Mouse (Mus musculus) intestine, embryonic 15.5 days (tissue): ENCODE results near the gene Slc43a3. TPM values are rescaled to one million over a fixed set of nuclear protein-coding genes. Genes with fewer than 3 reads are reported as not detected.

Experiments used
- ATAC-seq: fragments of 200-750 bp; cut with Nextera tagmentation; 2 replicates; pipeline ENCODE4 v1.8.0; 2017; ENCODE audit warnings: moderate TSS enrichment, moderate library complexity
- H3K27ac ChIP-seq: fragments of 300-500 bp; sonication (generic); 2 replicates; pipeline ENCODE4 v1.5.1; 2015; ENCODE audit warnings: mild to moderate bottlenecking, inconsistent platforms
- H3K27me3 ChIP-seq: fragments of 300-500 bp; sonication (generic); replicated peaks from 2 replicates; pipeline ENCODE4 v1.6.1; 2015; ENCODE audit warnings: inconsistent platforms
- H3K36me3 ChIP-seq: fragments of 300-500 bp; sonication (generic); 2 replicates; pipeline ENCODE4 v1.6.1; 2015; ENCODE audit warnings: inconsistent platforms
- H3K4me1 ChIP-seq: fragments of 300-500 bp; sonication (generic); replicated peaks from 2 replicates; pipeline ENCODE4 v1.6.1; 2015; ENCODE audit warnings: inconsistent platforms
- H3K4me2 ChIP-seq: fragments of 300-500 bp; sonication (generic); replicated peaks from 2 replicates; pipeline ENCODE4 v1.6.1; 2015; ENCODE audit warnings: mild to moderate bottlenecking, inconsistent platforms
- H3K4me3 ChIP-seq: fragments of 300-500 bp; sonication (generic); replicated peaks from 2 replicates; pipeline ENCODE4 v1.5.1; 2015; ENCODE audit warnings: inconsistent platforms
- H3K9ac ChIP-seq: fragments of 300-500 bp; sonication (generic); 2 replicates; pipeline ENCODE4 v1.6.1; 2015; ENCODE audit warnings: inconsistent platforms
- H3K9me3 ChIP-seq: fragments of 300-500 bp; sonication (generic); 2 replicates; pipeline ENCODE4 v1.6.1; 2016; ENCODE audit warnings: inconsistent platforms
- WGBS: fragments of 180-500 bp; shearing (Covaris S2); methylation state at CpG from one replicate; pipeline ENCODE4 v1.1.7; 2015; 5-methylcytosine and 5-hydroxymethylcytosine counted together
- polyA plus RNA-seq: library from polyadenylated mRNA; unstranded; fragments of >200 nt; fragmentation: Nextera tagmentation; extraction: Ambion mirVana; gene quantifications from 2 replicates; pipeline ENCODE4 v1.2.1, GENCODE M21; 2015

The Slc43a3 gene
- polyA plus RNA-seq, 1 experiment from 2014 or later: 48.2 TPM

DNA sequence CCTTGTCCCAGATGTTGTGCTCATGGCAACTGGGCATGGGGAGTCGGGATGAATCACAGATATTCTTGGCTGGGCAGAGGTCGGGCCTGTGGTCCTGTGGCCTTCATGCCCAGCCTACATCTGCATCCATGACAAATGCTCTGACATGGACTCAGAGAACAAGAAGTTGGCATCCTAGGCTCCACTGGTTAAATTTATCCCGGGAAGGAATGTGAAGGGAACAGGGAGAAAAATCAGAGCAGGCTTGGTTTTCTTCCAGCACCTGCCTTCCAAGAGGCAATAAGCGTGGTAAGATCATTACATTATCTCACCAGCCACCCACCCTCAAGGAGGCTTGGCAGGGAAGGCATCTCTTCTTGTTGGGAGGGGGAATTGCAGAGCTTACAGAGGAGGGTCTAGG, 68.0 kb downstream of the Slc43a3 start:
- H3K27ac ChIP-seq: no peak overlapping the region
- H3K4me2 ChIP-seq: no peak overlapping the region
- no peak overlapping the region for H3K4me3 ChIP-seq
- ATAC-seq: no peak
- H3K36me3 ChIP-seq: no peaks in the 10 kb centered on the region
- H3K27me3 ChIP-seq: no peaks in the 10 kb centered on the region
- 83% methylated on average over 4 of the region's 4 CpGs for WGBS
- H3K9me3 ChIP-seq: no peaks in the 10 kb centered on the region
- 0 out of 2 replicates have a peak, but pooled peaks cover 2% of the 10 kb centered on the region for H3K4me1 ChIP-seq
- no peak overlapping the region for H3K9ac ChIP-seq

DNA sequence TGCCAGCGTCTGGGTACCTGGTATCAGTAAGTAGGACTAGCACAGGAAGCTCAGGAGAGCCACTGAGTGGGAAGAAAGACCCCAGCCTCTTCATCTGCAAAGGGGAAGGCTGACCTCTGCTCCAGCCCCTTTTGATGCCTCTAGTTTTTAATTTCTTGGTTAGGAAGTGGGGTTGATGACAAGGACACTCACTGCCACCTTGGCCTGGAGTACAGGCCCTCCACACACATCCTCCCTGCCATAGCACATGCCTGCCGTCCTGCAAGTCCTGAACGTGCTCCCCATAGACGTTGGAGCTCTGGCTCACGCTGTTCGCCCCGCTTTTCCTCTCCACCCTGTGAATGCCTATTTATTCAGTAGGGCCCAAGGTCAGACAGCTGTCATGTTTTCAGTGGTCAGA, 70.2 kb downstream of the Slc43a3 start:
- Histone ChIP-seq H3K9ac (no peak overlapping the region), H3K4me3 (no peak overlapping the region), H3K27ac (no peak overlapping the region), H3K36me3 (no peaks in the 10 kb centered on the region), H3K9me3 (no peaks in the 10 kb centered on the region), H3K27me3 (no peaks in the 10 kb centered on the region), H3K4me1 (peaks cover 11% of the 10 kb centered on the region; the same call in 1 of the 2 replicates), H3K4me2 (no peak overlapping the region)
- ATAC-seq: no peak
- 86% methylated on average over 7 of the region's 7 CpGs for WGBS

- WGBS: 24% methylated on average over 4 of the region's 4 CpGs
- no peaks in the 10 kb centered on the region for H3K9me3 ChIP-seq
- no peak overlapping the region for H3K4me3 ChIP-seq
- no peak overlapping the region for H3K9ac ChIP-seq
- ATAC-seq: no peak
- H3K36me3 ChIP-seq: no peaks in the 10 kb centered on the region
- peaks cover 18% of the 10 kb centered on the region for H3K4me1 ChIP-seq
- H3K27me3 ChIP-seq: no peaks in the 10 kb centered on the region
- no peak overlapping the region for H3K27ac ChIP-seq
- no peak overlapping the region for H3K4me2 ChIP-seq
Measured at GRCm38 (mm10) chr2:85007729-85008128, 71.3 kb downstream of the Slc43a3 start.

Other genes starting within 250 kb of the Slc43a3 start
- gene Zdhhc5, start 221.4 kb upstream of the Slc43a3 start, polyA plus RNA-seq: 24.6 and 26.5 TPM in 2 replicates
- gene Clp1, start 209.2 kb upstream of the Slc43a3 start, polyA plus RNA-seq: 26.3 and 26.7 TPM in 2 replicates
- gene Ypel4, start 202.5 kb upstream of the Slc43a3 start, polyA plus RNA-seq: 5.1 and 6.0 TPM in 2 replicates
- gene Gm19426, start 192.9 kb upstream of the Slc43a3 start, polyA plus RNA-seq: 5.5 and 6.1 TPM in 2 replicates
- gene Serping1, start 161.1 kb upstream of the Slc43a3 start, polyA plus RNA-seq: 59.7 and 60.5 TPM in 2 replicates
- gene Ube2l6, start 137.8 kb upstream of the Slc43a3 start, polyA plus RNA-seq: 46.5 TPM in 2 replicates
- gene Smtnl1, start 113.9 kb upstream of the Slc43a3 start, polyA plus RNA-seq: 0.08 and 0.13 TPM in 2 replicates
- 56.1 and 67.2 TPM in 2 replicates for gene Timm10, start 109.6 kb upstream of the Slc43a3 start, polyA plus RNA-seq
- gene Slc43a1, start 97.7 kb upstream of the Slc43a3 start, polyA plus RNA-seq: 15.0 and 16.3 TPM in 2 replicates
- gene Rtn4rl2, start 49.9 kb upstream of the Slc43a3 start, polyA plus RNA-seq: 1.2 and 1.7 TPM in 2 replicates
- 0.48 and 0.75 TPM in 2 replicates for gene Prg2, start 43.9 kb downstream of the Slc43a3 start, polyA plus RNA-seq
- not detected in 2 replicates for gene Prg3, start 51.6 kb downstream of the Slc43a3 start, polyA plus RNA-seq
- gene Ssrp1, start 100.7 kb downstream of the Slc43a3 start, polyA plus RNA-seq: 256 and 258 TPM in 2 replicates
- gene P2rx3, start 100.9 kb downstream of the Slc43a3 start, polyA plus RNA-seq: 1.0 and 1.4 TPM in 2 replicates
- gene Tnks1bp1, start 111.4 kb downstream of the Slc43a3 start, polyA plus RNA-seq: 35.2 and 35.5 TPM in 2 replicates
- gene Aplnr, start 199.6 kb downstream of the Slc43a3 start, polyA plus RNA-seq: 59.6 and 64.8 TPM in 2 replicates